ENCODE assay signal across 23 mouse cellular contexts in the genomic region with DNA sequence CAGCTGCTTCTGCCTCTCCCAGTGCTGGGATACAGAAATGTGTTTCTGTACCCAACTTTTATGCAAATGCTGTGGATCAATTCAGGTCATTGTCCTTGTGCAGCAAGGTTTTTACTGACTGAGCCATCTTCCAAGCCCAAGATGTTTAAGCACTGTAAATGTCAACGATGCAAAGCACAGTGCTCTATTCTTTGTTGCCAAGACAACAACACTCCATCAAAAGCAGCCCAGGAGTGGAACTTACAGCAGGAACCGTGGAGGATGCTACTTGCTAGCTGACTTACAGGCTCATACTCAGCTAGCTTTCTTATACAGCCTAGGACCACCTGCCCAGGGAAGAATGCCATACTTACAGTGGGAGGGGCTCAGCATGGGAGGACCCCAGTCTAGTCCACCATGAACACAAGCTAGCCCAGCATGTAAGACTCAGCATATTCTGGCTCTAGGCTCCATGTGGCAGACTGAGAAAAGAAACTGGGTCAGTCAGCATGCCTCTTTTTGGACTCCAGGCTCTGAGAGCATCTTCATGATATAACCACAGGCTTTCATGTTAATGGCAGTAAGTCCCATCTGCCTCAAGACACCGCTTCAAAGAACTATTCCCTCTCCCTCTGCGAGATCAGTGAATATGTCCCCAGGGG. TPM values are rescaled to one million over a fixed set of nuclear protein-coding genes. Genes with fewer than 3 reads are reported as not detected.
DNase-seq lines count a peak whose midpoint lies in the region; TF ChIP-seq lines count a peak whose summit lies in the region.
"Had no signal": no experiment of that assay in that cellular context is flagged by ENCODE, and none has a peak within 500 bp of the region (broad histone marks: within the 10 kb centered on the region; RNA-seq: fewer than 3 reads in every experiment).

No protein-coding gene starts in this region.

- no peaks in the 10 kb centered on the region for H3K4me1 ChIP-seq in cortical plate, adult 2 months (ENCODE audit: control insufficient read depth, insufficient read depth, low read length)
- H3K4me1 ChIP-seq: embryonic facial prominence, embryonic 12.5 days; hindbrain, embryonic 12.5 days; midbrain, embryonic 15.5 days had no signal

- H3K4me3 ChIP-seq in cortical plate, adult 2 months (ENCODE audit: insufficient read depth, low read length) = no peak overlapping the region
- H3K4me3 ChIP-seq: embryonic facial prominence, embryonic 12.5 days; erythroblast, embryonic 14.5 days; heart, embryonic 12.5 days; hindbrain, embryonic 12.5 days; kidney, embryonic 15.5 days; midbrain, embryonic 15.5 days; myocyte had no signal

- 0 out of 2 replicates have a peak overlapping the region, but pooled peaks have one; percentile 14 for H3K27ac ChIP-seq in cortical plate, adult 2 months (ENCODE audit: insufficient read depth, low read length)
- H3K27ac ChIP-seq: embryonic facial prominence, embryonic 12.5 days; hindbrain, embryonic 12.5 days; kidney, embryonic 15.5 days; midbrain, embryonic 15.5 days had no signal

- TF ChIP-seq POLR2A in cortical plate, adult 2 months (IDR thresholded peaks at IDR 0.05; ENCODE audit: extremely low read depth, insufficient read depth, low read length) = no peak

- intact Hi-C loops in left cerebral cortex, postnatal 36 days (cut with DNase I) = no loop called here

- peak; percentile 13 to 17 for DNase-seq in left cerebral cortex, postnatal 36 days (ENCODE audit: low spot score in 2 of 2)
- no peak for DNase-seq in left cerebral cortex, adult 8-10 months (ENCODE audit: low spot score in 2 of 2)
- DNase-seq in cerebellum, adult 11 months = peak; percentile 34
- peak; percentile 49 for DNase-seq in cerebellum, adult 8-10 months
- no peak for DNase-seq in lung, postnatal 14 days
- no peak for DNase-seq in adipocyte (ENCODE audit: low spot score)
- DNase-seq: adrenal gland, adult 8-10 months; heart, adult 11 months; heart, postnatal 14 days; kidney, postnatal 4 days; left cerebral cortex, postnatal 4 days; liver; lung, postnatal 10 days; right cerebral cortex, postnatal 4 days; thymus, adult 2 months had no signal

- TF ChIP-seq CTCF in cortical plate, adult 2 months (IDR thresholded peaks at IDR 0.05; ENCODE audit: extremely low read depth, insufficient read depth, low read length) = no peak

RNA-seq across cellular contexts. Expression of a gene that starts 47.8 kb away (rescaled TPM):
- 10 to 100 TPM; 56.5 to 60.1 TPM for total RNA-seq in left cerebral cortex, postnatal 36 days (2021)
- total RNA-seq in left cerebral cortex, adult 8-10 months (2022) = 10 to 100 TPM; 55.8 to 63.9 (median 59.9) TPM
- polyA plus RNA-seq in cortical plate, adult 2 months (2012; rRNA removed) = 23.8 and 27.8 TPM in 2 replicates

Comparison
In these comparisons a context has a peak if more than half of its experiments do, and no peak if none do; other contexts are left out.
1. DNase-seq: peak in left cerebral cortex, postnatal 36 days (2 of 2), cerebellum, adult 11 months (single experiment) and cerebellum, adult 8-10 months (single experiment); none in left cerebral cortex, adult 8-10 months (0 of 2), lung, postnatal 14 days (single experiment) and adipocyte (single experiment).